Mouse (Mus musculus) spleen, adult 18-20 months (tissue): ENCODE results near the gene Olfr1290.

Experiments
- DNase-seq, 2 experiments: peaks; one replicate each; pipeline ENCODE4 v3.0.0; 2022; ENCODE audit warnings: mixed read lengths in 2 of 2

The Olfr1290 gene

GRCm38 (mm10) chr2:111493729-111494128 lies at the start of gene Olfr1290:
Gene Olfr1290, minus strand, starts transcription at chr2:111493829.
- no peak for DNase-seq

GRCm38 (mm10) chr2:111540191-111540590 lies 46.6 kb upstream of the Olfr1290 start, which contains the start of gene Olfr1294:
Gene Olfr1294, minus strand, starts transcription at chr2:111540291.
- DNase-seq = no peak

- no peak for DNase-seq
Observed at GRCm38 (mm10) chr2:111524903-111525302, 31.3 kb upstream of the Olfr1290 start, which contains the start of gene Olfr1293-ps. Gene Olfr1293-ps, plus strand, starts transcription at chr2:111525203.

GRCm38 (mm10) chr2:111517451-111517850 lies 23.8 kb upstream of the Olfr1290 start:
- no peak for DNase-seq

- no peak for DNase-seq
Observed at GRCm38 (mm10) chr2:111496880-111497279, 3.3 kb upstream of the Olfr1290 start, which contains the start of gene Olfr1291-ps1. Gene Olfr1291-ps1, plus strand, starts transcription at chr2:111497180.

GRCm38 (mm10) chr2:111480519-111480918 lies 13.1 kb downstream of the Olfr1290 start, which contains the start of gene Olfr1289:
Gene Olfr1289, plus strand, starts transcription at chr2:111480819.
- no peak for DNase-seq

GRCm38 (mm10) chr2:111473801-111474200 lies 19.8 kb downstream of the Olfr1290 start, which contains the start of gene Olfr1288:
Gene Olfr1288, plus strand, starts transcription at chr2:111474101.
- DNase-seq = no peak

GRCm38 (mm10) chr2:111448842-111449241 lies 44.8 kb downstream of the Olfr1290 start, which contains the start of gene Olfr1287:
Gene Olfr1287, plus strand, starts transcription at chr2:111449142.
- no peak for DNase-seq
